Mouse (Mus musculus): ENCODE data around the gene Aplf.
A peak's percentile ranks its signal among the peaks of the same experiment; 100 is the strongest.

Aplf gene

DNA sequence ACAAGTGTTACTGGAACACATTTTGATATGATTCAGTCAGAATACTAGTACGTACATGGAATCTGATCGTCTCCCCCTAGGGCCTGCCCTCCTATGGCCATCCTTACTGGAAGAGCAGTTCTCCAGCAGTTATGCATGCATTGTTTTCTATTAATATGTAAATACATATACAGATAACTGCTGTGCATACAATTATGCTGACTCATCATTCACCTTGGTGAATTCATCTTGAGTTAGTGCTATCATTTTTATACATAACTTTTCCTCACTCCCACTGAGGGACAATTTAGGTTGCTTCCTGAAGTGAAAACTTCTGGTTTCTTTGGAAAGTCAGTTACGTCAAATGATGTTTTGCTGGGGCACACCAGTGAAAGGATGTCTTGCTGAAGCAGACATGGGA lies 48.8 kb downstream of the Aplf start:
- DNase-seq (ENCODE audit: low spot score), result no peak

DNA sequence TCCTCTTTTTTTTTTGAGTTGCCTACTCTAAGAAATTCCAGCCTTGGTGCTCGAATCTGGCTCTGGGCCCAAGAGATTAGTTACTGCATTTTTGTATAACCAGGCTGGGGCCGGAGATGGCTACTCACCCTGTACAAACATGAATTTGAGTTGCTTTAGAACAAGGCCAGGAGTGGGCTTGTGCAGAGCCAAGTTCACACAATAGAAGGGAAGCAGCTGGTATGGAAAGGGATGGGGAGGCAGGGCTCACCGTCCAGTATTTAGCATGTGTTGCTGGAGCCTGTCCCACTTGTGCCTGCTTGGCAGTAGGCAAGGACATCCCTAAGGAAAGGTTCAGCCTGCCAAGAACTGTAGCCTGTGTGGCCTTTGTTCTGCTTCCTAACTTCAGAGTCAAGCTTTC lies 50.7 kb downstream of the Aplf start:
- DNase-seq (ENCODE audit: low spot score), result peak; percentile 25

DNA sequence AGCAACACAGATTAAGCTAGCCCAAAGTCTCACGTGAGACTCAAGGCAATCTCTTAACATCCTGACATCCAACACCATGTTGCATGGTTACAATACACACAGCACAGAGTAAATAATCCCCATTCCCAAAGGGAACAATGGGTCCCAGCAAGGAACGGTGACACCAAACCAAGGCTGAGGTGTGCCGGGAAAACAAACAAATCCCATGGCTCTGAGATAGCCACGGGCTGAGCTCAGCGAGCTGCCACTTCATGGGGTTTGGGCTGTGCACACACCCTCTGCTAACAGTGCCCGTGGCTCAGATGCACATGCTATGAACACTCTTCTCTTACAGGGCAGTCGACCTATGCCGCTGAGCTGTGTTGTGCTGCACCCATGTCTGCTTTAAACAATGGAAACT lies 54.0 kb downstream of the Aplf start:
- no peak for DNase-seq (ENCODE audit: low spot score)

DNA sequence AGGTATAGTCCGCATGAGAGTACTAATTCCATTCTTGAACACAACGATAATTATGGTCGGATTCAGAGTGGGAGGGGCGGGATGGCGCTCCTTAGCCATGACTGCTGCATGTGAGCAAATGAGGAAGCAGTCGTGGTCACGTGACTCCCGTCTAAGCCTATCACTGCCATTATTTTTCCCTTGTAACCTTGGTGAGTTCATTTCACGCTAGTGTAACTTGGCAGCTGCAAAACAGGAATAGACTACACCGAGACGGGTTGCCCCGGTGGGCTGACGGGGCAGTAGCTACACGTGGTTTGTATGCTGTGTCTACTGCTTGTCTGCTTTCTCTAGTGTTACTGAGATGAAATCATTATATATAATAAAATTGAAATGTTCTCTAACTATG lies 56.3 kb downstream of the Aplf start:
- no peak for DNase-seq (ENCODE audit: low spot score)

DNA sequence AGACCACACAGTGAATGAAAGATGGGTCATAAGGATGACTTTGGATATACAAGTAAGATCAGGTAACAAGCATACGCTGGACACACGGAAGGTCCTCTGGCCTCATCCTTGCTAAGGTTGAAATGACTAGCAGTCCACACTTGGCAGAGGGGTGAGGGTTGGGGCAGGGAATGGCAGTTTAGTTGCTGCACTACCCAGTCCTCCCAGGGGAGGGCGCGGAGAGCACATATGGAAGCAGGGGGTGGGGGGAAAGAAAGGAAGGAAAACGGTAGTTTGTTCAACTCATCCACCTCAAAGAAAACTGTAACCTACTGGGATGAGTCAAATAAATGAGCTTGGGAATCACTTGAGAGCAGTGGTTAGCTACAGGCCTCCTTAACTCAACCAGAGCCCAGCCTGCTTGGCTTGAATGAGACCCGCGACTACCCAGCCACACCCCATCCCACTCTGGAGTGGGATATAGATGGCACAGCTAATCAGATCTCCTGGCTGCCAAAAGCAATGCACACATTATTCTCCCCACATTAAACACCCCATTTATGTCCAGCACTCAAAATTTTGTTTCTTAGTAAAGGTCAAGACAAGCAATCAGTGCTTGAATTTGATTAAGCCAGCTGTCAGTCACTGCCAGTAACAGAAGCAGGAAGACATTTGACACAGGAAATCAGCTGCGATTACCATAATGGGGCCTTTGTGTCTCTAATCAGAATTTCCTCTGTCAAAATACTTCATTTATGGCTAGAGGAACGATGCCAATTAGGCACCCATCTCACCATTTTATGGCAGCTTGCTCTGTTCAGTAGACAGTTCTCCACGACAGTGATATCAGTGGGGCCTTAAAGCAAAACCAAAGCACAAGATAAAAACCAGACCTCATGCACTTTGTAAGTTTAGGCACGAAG lies 56.9 kb downstream of the Aplf start:
- DNase-seq (ENCODE audit: low spot score), result peak; percentile 48

DNA sequence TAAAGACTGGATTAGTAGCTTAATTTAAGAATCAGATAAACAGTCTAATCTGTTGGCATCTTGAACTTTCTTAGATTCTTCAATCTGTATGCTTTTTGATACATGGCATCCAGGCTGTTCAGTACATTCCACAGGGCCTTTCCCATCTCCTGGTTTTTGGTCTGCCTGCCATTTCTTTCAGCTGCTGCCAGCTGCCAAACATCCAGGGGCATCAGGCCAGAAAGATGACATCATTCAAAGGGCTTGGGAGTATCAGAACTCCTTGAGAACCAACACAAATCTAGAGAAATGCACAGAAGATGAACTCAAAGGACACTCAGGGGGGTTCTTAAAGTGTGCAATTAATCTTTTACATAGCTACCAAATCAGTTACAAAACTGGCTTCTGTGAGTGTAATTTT lies 72.2 kb downstream of the Aplf start:
- peak; percentile 47 for DNase-seq (ENCODE audit: low spot score)

DNA sequence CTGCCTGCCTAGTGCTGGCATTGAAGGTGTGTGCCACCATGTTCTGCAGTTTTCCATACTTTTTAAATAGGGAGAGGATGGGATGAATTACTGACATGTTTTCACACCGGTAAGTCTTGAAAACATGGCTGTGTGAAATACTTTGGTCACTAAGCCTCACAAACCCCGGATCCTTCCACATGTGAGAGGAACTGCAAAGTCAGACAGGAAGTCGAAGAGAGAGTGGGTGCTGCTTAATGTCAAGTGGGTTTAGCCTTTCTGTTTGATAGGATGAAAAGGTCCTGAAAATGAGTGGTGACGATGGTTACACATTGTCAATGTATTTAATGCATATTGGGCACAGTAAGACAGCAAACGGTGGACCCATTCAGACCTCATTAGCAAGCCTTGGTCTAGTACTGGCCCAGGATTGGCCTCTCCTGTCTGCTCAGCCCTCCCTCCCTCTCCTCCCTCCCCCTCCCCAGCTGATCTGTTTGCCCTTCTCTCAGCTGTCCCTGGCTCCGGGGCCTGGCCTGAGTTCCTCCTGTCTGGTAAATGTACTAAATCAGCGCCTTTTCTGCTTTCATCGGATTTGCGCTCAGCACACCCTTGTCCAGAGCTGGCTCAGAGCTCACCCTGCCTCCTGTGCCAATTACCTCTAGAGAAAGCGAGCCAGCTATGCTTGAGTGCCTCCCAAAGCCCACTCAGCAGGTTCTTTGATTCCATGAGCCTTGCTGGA lies 74.7 kb downstream of the Aplf start:
- no peak for DNase-seq (ENCODE audit: low spot score)

DNA sequence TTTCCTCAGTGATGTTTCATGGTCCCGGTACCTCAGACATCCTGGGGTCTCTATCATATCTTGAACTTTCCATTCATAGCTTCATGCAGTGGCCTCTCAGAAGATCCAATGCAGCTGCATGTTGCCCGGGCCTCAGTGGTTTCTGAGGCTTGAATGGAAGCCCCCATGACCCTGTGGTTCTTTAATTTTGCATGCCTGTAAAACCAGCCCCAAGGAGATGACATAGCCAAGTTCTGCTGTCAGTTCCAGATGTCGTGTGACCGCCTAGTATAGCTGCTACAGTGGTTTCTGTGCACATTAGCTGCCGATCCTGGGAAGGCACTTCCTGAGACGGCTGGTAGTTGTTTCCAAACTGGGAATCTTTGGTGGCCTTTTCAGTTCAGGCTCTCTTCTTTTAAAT lies 77.8 kb downstream of the Aplf start:
- DNase-seq (ENCODE audit: low spot score), result no peak

DNA sequence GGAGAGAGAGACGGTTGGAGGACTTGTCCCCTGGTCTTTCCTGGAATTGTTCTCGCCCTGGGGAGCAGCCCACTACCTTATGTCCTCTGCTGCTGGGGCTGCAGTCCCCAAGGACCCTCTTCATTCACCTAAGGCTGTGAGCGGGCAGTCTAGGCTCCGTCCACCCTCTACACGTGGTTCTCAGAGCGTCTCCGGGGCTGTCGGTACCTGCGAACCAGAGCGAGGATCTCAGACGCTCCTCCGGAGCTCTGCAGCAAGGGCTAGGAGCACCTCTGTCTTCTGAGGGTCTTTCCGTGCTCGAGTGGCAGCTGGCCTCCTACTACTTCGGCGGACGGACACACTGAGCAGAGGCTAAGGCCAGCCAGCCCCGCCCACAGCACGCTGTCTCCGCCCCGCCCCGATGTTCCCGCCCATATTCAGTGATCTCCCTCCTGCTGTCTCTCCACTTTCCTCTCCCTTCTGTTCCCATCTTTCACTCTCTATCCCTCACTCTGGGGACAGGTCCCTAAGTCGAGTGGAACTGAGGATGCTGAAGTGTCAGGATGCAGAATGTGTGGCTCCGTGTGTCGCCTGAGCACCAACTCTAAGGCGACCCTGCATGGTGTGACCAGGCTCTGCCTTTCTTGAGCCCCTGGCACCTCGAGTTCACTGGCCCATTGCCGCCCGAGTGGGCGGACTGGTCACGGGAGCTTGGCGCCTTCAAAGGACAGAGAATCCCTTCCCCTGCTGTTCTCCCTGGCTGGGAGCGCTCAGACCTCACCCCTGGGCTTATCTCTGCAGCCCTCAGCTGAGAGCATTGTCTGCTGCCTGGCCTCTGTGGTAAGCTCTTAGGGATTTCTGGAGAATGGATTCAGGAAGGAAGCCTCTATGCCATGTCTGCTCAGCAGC lies 81.4 kb downstream of the Aplf start, which contains the start of gene Prokr1:
Gene Prokr1 (minus strand): TSS at position 350 of the 888 bp plus-strand sequence.
- peak; percentile 64 for DNase-seq (ENCODE audit: low spot score)

DNA sequence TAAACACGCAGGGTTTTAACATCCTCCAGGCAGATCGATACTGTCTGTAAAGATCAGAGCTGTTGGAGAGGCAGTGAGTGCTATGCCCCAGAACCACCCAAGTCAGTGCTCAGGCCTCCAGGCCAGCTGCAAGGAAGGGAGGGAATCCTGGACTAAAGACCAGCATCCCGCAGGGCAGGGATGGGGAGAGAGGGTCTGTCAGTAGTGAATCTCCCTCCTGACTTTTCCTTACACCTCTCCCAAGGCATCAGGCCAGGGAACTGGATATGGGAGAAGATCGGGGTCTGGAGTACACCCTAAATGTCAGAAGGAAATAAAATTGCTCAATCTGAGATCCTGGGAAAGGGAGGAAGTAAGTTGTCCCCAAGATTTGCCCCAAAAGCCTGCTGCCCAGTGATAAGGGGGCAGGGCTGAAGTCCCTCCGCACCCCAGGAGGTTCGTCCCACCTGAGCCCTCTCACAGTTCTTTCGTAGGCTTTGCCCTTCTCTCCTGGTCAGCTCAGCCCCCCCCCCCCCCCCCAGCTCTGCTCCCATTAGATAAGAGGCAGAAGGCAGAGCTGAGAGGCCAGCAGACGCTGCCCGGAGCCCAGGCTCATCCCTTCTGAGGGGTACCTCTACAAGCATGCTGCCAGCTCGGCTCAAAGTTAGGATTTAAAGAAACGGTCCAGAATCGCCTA lies 82.1 kb downstream of the Aplf start:
- no peak for DNase-seq (ENCODE audit: low spot score)

DNA sequence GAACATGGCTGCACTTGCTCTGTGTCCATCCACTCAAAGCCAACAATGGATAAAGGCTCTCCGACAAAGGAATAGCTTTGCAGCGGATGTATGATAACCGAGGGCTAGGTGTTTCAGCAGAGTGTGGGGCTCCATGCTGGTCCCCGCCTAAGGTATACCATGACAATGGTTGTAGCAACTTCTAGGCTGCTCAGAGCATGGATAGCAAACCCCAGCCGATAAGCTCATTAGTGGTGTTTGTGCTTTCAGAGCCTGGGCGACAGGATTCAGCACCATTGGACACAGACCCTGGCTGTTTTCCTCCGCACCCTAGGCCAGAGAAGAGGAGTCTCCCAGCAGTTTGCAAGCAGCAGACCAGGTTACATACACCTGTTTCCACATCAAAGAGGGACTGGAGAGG lies 88.0 kb downstream of the Aplf start:
- no peak for DNase-seq (ENCODE audit: low spot score)

DNA sequence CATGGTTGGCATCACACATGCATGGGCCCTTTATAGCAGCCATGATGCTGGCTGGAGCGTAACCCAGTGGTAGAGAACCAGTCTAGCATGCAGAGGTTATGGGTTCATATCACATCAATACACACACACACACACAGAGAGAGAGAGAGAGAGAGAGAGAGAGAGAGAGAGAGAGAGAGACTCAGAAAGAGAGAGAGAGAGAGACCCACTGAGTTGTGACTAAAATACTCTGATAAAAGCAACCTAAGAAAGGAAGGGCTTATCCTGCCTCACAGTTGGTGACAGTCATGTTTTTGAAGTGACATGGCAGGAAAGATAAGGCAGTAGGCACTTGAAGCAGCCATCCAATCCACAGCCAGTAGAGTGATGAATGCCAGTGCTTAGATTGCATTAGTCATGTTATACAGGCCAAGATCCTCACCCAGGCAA lies 88.8 kb downstream of the Aplf start:
- no peak for DNase-seq (ENCODE audit: low spot score)

DNA sequence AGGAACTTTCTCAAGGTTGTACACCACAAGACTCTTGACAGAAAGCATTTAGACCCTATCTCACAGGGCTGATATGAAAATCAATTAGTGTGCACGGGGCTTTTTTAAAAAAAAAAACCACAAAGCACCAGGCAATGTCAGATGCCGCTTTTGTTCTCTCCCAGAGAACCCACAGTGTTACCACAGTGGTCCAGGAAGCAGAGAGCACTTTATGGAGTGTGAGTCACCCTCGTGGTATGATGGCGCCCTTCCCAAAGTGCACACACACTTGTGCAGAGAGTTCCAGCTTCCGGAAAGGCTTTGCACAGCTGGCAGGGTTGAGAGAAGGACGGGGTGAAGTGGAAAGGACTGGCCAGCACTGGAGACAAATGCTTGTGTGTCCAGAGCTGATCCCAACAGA lies 89.5 kb downstream of the Aplf start:
- peak; percentile 81 for DNase-seq (ENCODE audit: low spot score)

DNA sequence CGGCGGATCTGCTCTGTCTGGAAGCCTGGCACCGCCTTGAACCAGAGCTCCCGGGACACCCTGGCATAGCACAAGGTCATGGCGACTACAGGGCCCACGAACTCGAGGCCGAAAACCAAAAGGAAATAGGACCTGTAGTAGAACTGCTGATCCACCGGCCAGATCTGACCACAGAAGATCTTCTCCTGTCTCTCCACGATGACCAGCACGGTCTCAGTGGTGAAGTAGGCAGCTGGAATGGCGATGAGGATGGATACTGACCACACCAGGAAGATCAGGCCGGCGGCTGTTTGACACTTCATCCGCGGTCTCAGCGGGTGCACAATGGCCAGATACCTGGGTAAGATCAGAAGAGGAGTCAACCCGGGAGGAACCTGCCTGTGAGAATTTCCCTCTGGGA lies 90.4 kb downstream of the Aplf start:
- DNase-seq (ENCODE audit: low spot score), result no peak

DNA sequence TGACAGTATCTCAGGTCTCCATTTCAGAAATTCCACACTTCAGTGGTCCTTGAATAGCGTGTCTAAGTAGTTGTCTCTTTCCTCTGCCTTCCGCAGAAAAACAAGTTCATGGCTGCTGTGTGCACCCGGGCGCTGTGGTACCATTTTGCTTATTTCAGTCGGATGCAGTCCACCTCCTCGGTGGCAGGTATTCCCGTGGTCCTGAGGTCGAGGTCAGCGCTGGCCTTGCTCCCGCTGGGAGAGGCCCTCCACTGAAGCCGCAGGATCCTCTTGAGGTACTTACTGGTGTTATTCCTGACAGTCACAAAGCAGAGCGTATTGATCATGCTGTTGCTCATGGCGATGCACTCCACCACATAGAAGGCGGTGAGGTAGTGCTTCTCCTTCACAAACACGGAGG lies 90.9 kb downstream of the Aplf start:
- no peak for DNase-seq (ENCODE audit: low spot score)

Data from urinary bladder, postnatal 14 days (tissue).